Mouse (Mus musculus) Patski (cell line): ENCODE measurements around the gene Tnni2. TPM values are rescaled to one million over a fixed set of nuclear protein-coding genes. Genes with fewer than 3 reads are reported as not detected.
"Not testable (repeated sequence)": the region's sequence is repeated elsewhere in the genome, so short reads cannot be mapped to it uniquely, and the experiment has no call there.

Experiments
- ATAC-seq: fragments of 100-300 bp; one replicate; pipeline ENCODE4 v1.8.0; 2021
- CTCF ChIA-PET: fragments of 350-600 bp; sonication (Branson Sonifier 250); formaldehyde crosslinking; loops from one replicate; lab custom pipeline; 2022; ENCODE audit warnings: inconsistent platforms; lab: Charles Lee
- POLR2A ChIA-PET: fragments of 350-600 bp; sonication (Branson Sonifier 250); formaldehyde crosslinking; loops from one replicate; lab custom pipeline; 2022; ENCODE audit warnings: antibody characterized with exemption, inconsistent platforms; lab: Charles Lee
- DNase-seq: peaks from one replicate; pipeline ENCODE4 v3.0.0-alpha.2; 2011; ENCODE audit warnings: low read depth, low spot score
- H3K27me3 ChIP-seq: fragments of 371-371 bp; one replicate; pipeline ENCODE4 v1.5.1; 2021
- CTCF ChIP-seq: fragments of 100-300 bp; IDR thresholded peaks from one replicate; pipeline ENCODE4 v1.5.1; 2021
- in situ Hi-C: fragments of 300-500 bp; cut with MboI; formaldehyde crosslinking; loops from 3 replicates; pipeline ENCODE4 v1.11.1; 2018; ENCODE audit warnings: low pct_unique_long_range_greater_than_20kb, mixed read lengths
- polyA plus RNA-seq: library from polyadenylated mRNA; unstranded; gene quantifications from one replicate; pipeline ENCODE4 v1.2.3, GENCODE M21; 2021

Tnni2 gene
- polyA plus RNA-seq, 1 experiment from 2014 or later, result 1.5 TPM

DNA sequence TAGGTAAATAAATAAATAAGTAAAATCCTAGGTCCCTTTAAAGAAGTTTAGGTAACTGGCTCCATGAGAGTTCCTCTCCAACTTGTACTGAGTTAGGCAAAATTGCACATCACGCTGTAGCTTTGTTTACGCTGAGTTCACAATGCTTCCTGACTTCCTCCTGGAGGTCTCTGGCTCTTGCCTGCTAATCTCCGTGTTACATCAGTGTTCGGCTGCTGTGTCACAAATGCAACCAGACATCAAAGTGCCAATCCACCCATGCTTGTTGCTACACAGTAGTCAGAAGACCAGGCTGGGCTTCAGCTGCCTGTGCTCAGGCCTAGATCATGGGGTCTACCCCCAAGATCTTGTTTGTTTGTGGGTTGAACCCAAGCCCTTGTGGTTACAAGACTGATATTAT lies 38.0 kb upstream of the Tnni2 start:
- in situ Hi-C loops, result no loop called here
- POLR2A ChIA-PET, result interaction anchor here (0.6 to 2.1 kb wide), 7 partner anchors 10 to 53 kb away, joined by 3 to 14 read pairs (median 4); partner anchors contain the start of gene Gm49369

DNA sequence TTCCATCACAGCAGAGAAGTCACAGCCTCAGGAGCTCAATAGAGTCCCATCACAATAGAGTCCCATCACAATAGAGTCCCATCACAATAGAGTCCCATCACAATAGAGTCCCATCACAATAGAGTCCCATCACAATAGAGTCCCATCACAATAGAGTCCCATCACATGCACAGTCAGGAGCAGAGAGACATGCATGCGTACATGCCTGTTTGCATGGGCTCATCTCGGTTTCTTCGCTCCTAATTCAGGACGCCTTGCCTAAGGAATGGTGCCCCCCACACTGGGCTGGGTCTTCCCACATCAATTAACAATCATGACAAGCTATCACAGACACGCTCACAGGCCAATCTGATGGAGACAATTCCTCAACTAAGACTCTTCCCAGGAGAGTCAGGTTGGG lies 36.5 kb upstream of the Tnni2 start:
- CTCF ChIA-PET, result interaction anchor here (0.9 to 1.5 kb wide), 4 partner anchors 21 to 35 kb away, joined by 3 to 5 read pairs (median 4); no protein-coding TSS in a partner anchor
- H3K27me3 ChIP-seq, in situ Hi-C loops, ATAC-seq, DNase-seq: not testable (repeated sequence)
- POLR2A ChIA-PET, result interaction anchor here (1.6 to 2.1 kb wide), 3 partner anchors 11 to 34 kb away, joined by 3 to 14 read pairs (median 4); no protein-coding TSS in a partner anchor

More for the DNA sequence above, 38.0 kb upstream of the Tnni2 start:
- DNase-seq, result no peak
- H3K27me3 ChIP-seq, result no peaks in the 10 kb centered on the region
- CTCF ChIA-PET, result interaction anchor here (0.9 to 1.5 kb wide), 3 partner anchors 9 to 32 kb away, joined by 3 to 5 read pairs (median 3); no protein-coding TSS in a partner anchor
- ATAC-seq, result no peak
- TF ChIP-seq CTCF, result no peak

DNA sequence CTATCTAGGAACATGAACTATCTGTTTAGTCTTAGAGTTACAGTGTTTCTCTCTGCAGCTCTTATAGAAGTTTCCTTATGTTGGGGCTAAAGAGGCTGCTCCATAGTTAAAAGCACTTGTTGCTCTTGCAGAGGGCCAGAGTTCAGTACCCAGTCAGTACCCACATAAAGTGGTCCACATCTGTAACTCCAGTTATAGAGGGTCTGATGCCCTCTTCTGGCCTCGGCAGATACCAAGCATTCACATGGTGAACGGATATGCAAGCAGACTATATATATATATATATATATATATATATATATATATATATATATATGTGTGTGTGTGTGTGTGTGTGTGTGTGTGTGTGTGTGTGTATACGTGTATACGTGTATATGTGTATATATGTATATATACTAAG lies 33.7 kb upstream of the Tnni2 start:
- in situ Hi-C loops, result no loop called here
- no peak for TF ChIP-seq CTCF
- ChIA-PET CTCF (interaction anchor here (0.7 to 3.2 kb wide), 8 partner anchors 12 to 46 kb away, joined by 3 to 16 read pairs (median 5); partner anchors contain the start of genes Ctsd and Gm49369), POLR2A (interaction anchor here (0.7 to 3.3 kb wide), 3 partner anchors 21 to 33 kb away, joined by 3 to 15 read pairs (median 8); partner anchors contain the start of gene Gm49369)
- ATAC-seq, result no peak
- H3K27me3 ChIP-seq, result no peaks in the 10 kb centered on the region
- DNase-seq, result no peak

DNA sequence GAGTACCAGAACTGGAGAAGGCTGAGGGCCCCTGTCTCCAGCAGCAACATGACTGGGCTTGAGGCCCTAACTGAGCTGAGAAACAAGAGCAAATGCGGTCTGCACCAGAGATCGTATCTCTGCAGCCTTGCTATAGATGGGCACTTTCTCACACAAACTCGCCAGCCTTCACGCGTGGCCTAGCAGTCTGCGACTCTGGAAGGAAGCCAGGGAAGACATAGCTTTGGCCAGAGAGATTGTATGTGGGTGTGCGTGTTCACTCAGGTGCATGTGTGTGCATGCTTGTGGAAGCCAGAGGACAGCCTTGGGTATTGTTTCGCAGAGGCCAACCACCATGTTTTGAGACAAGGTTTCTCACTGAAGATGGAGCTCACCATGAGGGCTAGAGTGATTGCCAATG lies 32.9 kb upstream of the Tnni2 start:
- DNase-seq (no peak), ATAC-seq (no peak)
- TF ChIP-seq CTCF, result no peak
- ChIA-PET POLR2A (interaction anchor here (0.6 to 3.3 kb wide), 9 partner anchors 8 to 37 kb away, joined by 3 to 17 read pairs (median 8); partner anchors contain the start of genes Ctsd and Gm49369), CTCF (interaction anchor here (0.9 to 3.2 kb wide), 11 partner anchors 10 to 46 kb away, joined by 3 to 16 read pairs (median 5); partner anchors contain the start of genes Ctsd and Gm49369)
- H3K27me3 ChIP-seq, result no peaks in the 10 kb centered on the region
- in situ Hi-C loops, result no loop called here

DNA sequence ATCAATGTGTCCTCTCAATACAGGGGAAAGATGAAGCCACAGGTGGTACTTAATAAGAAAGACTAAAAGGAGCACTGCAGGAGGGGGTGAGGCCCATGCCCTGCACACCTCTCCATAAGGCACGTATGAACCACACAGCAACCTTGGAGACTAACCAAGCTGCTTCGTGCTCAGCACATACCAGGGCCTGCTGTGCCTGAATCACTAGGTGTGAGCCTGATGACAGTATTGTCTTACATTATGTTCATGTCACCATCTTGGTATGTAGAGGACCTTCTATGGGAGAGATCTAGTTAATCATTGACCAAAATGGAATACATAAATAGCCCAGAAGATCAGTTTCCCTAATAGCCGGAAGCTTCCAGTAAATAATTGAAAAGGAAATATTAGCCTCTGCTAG lies 32.0 kb upstream of the Tnni2 start:
- no peak for TF ChIP-seq CTCF
- DNase-seq (no peak), ATAC-seq (peak; percentile 92)
- no peaks in the 10 kb centered on the region for H3K27me3 ChIP-seq
- POLR2A ChIA-PET, result interaction anchor here (0.8 to 3.3 kb wide), 13 partner anchors 9 to 37 kb away, joined by 3 to 17 read pairs (median 4); partner anchors contain the start of genes Ctsd, Gm49369 and Syt8
- in situ Hi-C loops, result no loop called here
- CTCF ChIA-PET, result interaction anchor here (1.0 to 3.2 kb wide), 10 partner anchors 9 to 38 kb away, joined by 3 to 16 read pairs (median 6); partner anchors contain the start of genes Ctsd and Gm49369

DNA sequence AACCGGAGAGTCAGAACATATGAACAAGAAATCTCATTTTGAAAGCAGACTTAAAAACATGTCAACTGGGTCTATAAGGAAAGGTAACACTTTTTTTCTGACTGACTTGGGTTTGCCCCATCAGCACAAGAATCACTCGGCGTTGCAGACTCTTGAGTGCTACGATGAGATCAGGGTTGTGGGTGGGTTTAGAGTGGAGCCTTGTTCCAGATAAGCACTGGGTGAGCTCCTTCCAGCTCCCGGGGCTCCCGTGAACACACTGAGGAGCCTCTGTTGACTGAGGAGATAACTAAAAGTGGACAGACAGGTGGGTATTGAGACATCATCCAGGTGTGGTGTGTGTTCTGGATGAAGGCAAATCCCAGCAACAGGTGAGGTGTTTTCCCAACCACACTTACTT lies 28.3 kb upstream of the Tnni2 start:
- TF ChIP-seq CTCF, result no peak
- no peaks in the 10 kb centered on the region for H3K27me3 ChIP-seq
- ATAC-seq (no peak), DNase-seq (no peak)
- in situ Hi-C loops, result no loop called here
- POLR2A ChIA-PET, result no interaction called here
- CTCF ChIA-PET, result interaction anchor here (1.4 to 2.4 kb wide), 2 partner anchors 12 kb away, joined by 3 to 7 read pairs; no protein-coding TSS in a partner anchor

DNA sequence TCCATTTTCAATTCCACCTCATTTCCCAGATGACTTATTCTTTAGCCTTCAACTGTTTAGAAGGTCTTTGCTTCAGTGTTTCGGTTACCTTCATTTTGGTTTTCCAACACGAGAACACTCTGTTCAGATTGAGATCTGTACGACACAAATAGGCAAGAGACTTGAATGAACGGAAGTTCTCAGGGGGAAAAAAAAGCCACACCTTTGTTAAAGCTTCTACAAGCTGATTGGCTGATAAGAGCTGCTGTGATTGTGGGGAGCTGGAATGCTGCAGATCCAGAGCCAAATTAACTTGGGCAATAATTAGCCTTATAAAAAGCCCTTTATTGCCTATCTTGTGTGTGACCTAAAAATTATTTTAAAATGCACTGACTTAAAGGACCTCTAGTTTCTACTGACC lies 26.3 kb upstream of the Tnni2 start:
- DNase-seq (no peak), ATAC-seq (no peak)
- ChIA-PET POLR2A (interaction anchor here (1.2 kb wide), 1 partner anchor 28 kb away, joined by 6 read pairs; the partner anchor contains the start of gene Ctsd), CTCF (interaction anchor here (1.1 to 1.3 kb wide), 2 partner anchors 9 to 10 kb away, joined by 3 to 5 read pairs; no protein-coding TSS in a partner anchor)
- H3K27me3 ChIP-seq, result no peaks in the 10 kb centered on the region
- in situ Hi-C loops, result no loop called here
- TF ChIP-seq CTCF, result no peak

DNA sequence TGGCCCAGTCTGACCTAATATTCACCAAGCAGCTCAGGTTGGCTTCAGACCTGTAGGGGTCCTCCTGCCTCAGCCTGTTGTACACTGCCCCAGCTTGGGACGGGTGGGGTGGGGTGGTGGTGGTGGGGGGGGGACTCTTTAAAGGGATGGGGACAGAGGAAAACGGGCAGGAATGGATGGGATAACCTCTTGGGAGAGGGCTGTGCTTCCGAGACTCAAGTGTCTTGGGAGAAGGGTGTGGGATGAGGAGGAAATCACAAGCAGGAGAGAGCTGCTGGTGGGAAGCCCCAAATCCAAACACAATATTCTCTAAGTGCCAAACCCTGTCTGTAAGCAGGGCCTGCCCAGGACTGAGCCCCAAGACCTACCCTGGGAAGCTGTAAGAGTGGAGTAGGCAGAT lies 25.4 kb upstream of the Tnni2 start:
- no peak for ATAC-seq

DNA sequence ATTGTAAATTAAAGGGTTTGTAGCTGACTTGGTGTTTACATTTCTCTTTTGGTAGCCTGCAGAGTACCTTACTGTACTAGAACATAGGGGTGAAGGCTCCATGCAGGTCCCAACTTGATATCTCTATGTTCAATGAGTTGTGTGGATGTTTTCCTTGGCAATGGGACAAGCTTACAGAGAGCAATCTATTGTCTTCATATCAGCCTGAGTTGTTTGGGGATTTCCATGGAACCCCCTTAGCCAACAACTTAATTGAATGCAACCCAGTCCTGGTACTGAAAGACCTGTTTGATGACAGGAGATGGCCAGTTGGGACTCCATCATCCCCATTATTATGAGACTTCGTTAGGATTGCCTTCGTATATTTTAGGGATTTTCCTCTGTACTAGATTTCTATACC lies 23.6 kb upstream of the Tnni2 start:
- CTCF ChIA-PET, result interaction anchor here (1.4 to 2.2 kb wide), 4 partner anchors 9 to 17 kb away, joined by 4 to 7 read pairs (median 6); no protein-coding TSS in a partner anchor
- POLR2A ChIA-PET, result interaction anchor here (0.7 to 1.4 kb wide), 3 partner anchors 13 to 53 kb away, joined by 3 read pairs; no protein-coding TSS in a partner anchor
- no peak for TF ChIP-seq CTCF
- DNase-seq (no peak), ATAC-seq (no peak)
- no peaks in the 10 kb centered on the region for H3K27me3 ChIP-seq
- in situ Hi-C loops, result no loop called here

More for the DNA sequence above, 25.4 kb upstream of the Tnni2 start:
- no peaks in the 10 kb centered on the region for H3K27me3 ChIP-seq
- no peak for DNase-seq
- POLR2A ChIA-PET, result interaction anchor here (1.3 kb wide), 1 partner anchor 29 kb away, joined by 3 read pairs; no protein-coding TSS in a partner anchor
- CTCF ChIA-PET, result no interaction called here
- in situ Hi-C loops, result no loop called here
- TF ChIP-seq CTCF, result no peak

DNA sequence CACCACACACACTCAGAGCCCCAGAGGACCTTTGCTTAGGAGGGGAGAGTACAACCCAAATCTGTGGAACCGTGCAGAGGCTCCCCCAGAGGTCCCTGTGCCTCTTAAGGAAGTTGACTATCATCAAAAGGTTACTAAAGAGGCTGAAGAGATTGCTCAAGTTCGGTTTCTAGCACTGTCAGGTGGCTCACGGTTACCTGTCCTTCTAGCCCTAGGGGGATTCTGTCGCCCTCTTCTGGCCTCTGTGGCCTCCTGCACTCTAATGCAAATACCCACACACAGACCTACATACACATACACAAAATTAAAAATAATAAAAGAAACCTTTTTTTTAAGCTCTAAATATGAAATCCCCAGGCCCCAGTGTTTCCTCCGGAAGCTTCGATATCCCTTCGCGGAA lies 22.9 kb upstream of the Tnni2 start:
- DNase-seq, result no peak
- ChIA-PET CTCF (interaction anchor here (1.4 to 2.2 kb wide), 4 partner anchors 10 to 18 kb away, joined by 4 to 7 read pairs (median 6); no protein-coding TSS in a partner anchor), POLR2A (interaction anchor here (0.7 to 1.4 kb wide), 3 partner anchors 13 to 53 kb away, joined by 3 read pairs; no protein-coding TSS in a partner anchor)
- H3K27me3 ChIP-seq, result no peaks in the 10 kb centered on the region
- TF ChIP-seq CTCF, result no peak
- no peak for ATAC-seq
- in situ Hi-C loops, result no loop called here
